Mouse (Mus musculus): ENCODE results near the gene Mark3. TPM values are rescaled to one million over a fixed set of nuclear protein-coding genes. Genes with fewer than 3 reads are reported as not detected.
A peak's percentile ranks its signal among the peaks of the same experiment; 100 is the strongest.

The Mark3 gene
- polyA plus RNA-seq, 1 experiment from 2014 or later, result 50.8 TPM

- peak overlapping the region; percentile 14; the same call in 1 of the 2 replicates for H3K9ac ChIP-seq (ENCODE audit: low read length)
- no peaks in the 10 kb centered on the region for H3K9me3 ChIP-seq (ENCODE audit: control insufficient read depth, low read length)
- no peaks in the 10 kb centered on the region for H3K27me3 ChIP-seq (ENCODE audit: control insufficient read depth, insufficient read depth, low read length)
- ATAC-seq (ENCODE audit: insufficient number of reproducible peaks, insufficient read depth, low FRiP score, low read depth), result no peak
- H3K4me1 ChIP-seq (ENCODE audit: control insufficient read depth in 2 of 2, insufficient read depth in 2 of 2, low read length in 2 of 2), result peaks cover 23 to 43% of the 10 kb centered on the region in 2 experiments
- H3K4me3 ChIP-seq (ENCODE audit: control insufficient read depth in 1 of 2, insufficient read depth in 1 of 2, low read depth in 1 of 2, low read length in 2 of 2), result no peak overlapping the region
- peak overlapping the region; percentile 39 to 75 for H3K27ac ChIP-seq (replicated peaks in 1 of 2; ENCODE audit: control insufficient read depth in 1 of 2, insufficient read depth in 1 of 2, low read depth in 2 of 2, low read length in 2 of 2)
- 57% methylated on average over 13 of the region's 13 CpGs for WGBS
- H3K36me3 ChIP-seq (ENCODE audit: control insufficient read depth, insufficient read depth, low read length), result peaks cover 15% of the 10 kb centered on the region
- H3K4me2 ChIP-seq (ENCODE audit: low read length), result no peak overlapping the region
These were observed 90.9 kb downstream of the Mark3 start for GRCm38 (mm10) chr12:111665041-111665880.

- H3K4me3 ChIP-seq (ENCODE audit: control insufficient read depth in 1 of 2, insufficient read depth in 1 of 2, low read depth in 1 of 2, low read length in 2 of 2), result no peak overlapping the region
- peak overlapping the region; percentile 2 to 39; a peak in 3 of 4 replicates for H3K27ac ChIP-seq (replicated peaks in 1 of 2; ENCODE audit: control insufficient read depth in 1 of 2, insufficient read depth in 1 of 2, low read depth in 2 of 2, low read length in 2 of 2)
- WGBS, result 72% methylated on average over 13 of the region's 13 CpGs
- ATAC-seq (ENCODE audit: insufficient number of reproducible peaks, insufficient read depth, low FRiP score, low read depth), result no peak
- peaks cover 25 to 54% of the 10 kb centered on the region in 2 experiments for H3K4me1 ChIP-seq (ENCODE audit: control insufficient read depth in 2 of 2, insufficient read depth in 2 of 2, low read length in 2 of 2)
- peaks cover 14% of the 10 kb centered on the region; the same call in 1 of the 2 replicates for H3K36me3 ChIP-seq (ENCODE audit: control insufficient read depth, insufficient read depth, low read length)
- peak overlapping the region; percentile 14; the same call in 1 of the 2 replicates for H3K9ac ChIP-seq (ENCODE audit: low read length)
- no peaks in the 10 kb centered on the region for H3K9me3 ChIP-seq (ENCODE audit: control insufficient read depth, low read length)
- no peaks in the 10 kb centered on the region for H3K27me3 ChIP-seq (ENCODE audit: control insufficient read depth, insufficient read depth, low read length)
- H3K4me2 ChIP-seq (ENCODE audit: low read length), result no peak overlapping the region
These were observed 92.1 kb downstream of the Mark3 start for GRCm38 (mm10) chr12:111666380-111666779.

GRCm38 (mm10) chr12:111667421-111667820 lies 93.1 kb downstream of the Mark3 start:
- Histone ChIP-seq H3K27me3 (ENCODE audit: control insufficient read depth, insufficient read depth, low read length) (no peaks in the 10 kb centered on the region), H3K9ac (ENCODE audit: low read length) (no peak overlapping the region), H3K4me3 (ENCODE audit: control insufficient read depth in 1 of 2, insufficient read depth in 1 of 2, low read depth in 1 of 2, low read length in 2 of 2) (no peak overlapping the region), H3K4me2 (ENCODE audit: low read length) (no peak overlapping the region), H3K9me3 (ENCODE audit: control insufficient read depth, low read length) (no peaks in the 10 kb centered on the region), H3K27ac (replicated peaks in 1 of 2; ENCODE audit: control insufficient read depth in 1 of 2, insufficient read depth in 1 of 2, low read depth in 2 of 2, low read length in 2 of 2) (no peak overlapping the region), H3K4me1 (ENCODE audit: control insufficient read depth in 2 of 2, insufficient read depth in 2 of 2, low read length in 2 of 2) (peaks cover 27 to 60% of the 10 kb centered on the region in 2 experiments), H3K36me3 (ENCODE audit: control insufficient read depth, insufficient read depth, low read length) (peaks cover 11% of the 10 kb centered on the region; the same call in 1 of the 2 replicates)
- ATAC-seq (ENCODE audit: insufficient number of reproducible peaks, insufficient read depth, low FRiP score, low read depth), result no peak
- 93% methylated on average over 5 of the region's 5 CpGs for WGBS

- under 1% methylated on average over 8 of the region's 8 CpGs for WGBS
- peaks cover 32 to 61% of the 10 kb centered on the region in 2 experiments for H3K4me1 ChIP-seq (ENCODE audit: control insufficient read depth in 2 of 2, insufficient read depth in 2 of 2, low read length in 2 of 2)
- ATAC-seq (ENCODE audit: insufficient number of reproducible peaks, insufficient read depth, low FRiP score, low read depth), result peak; percentile 67
These were observed 94.2 kb downstream of the Mark3 start for GRCm38 (mm10) chr12:111668457-111668912.

GRCm38 (mm10) chr12:111669000-111669788 lies 94.9 kb downstream of the Mark3 start:
- Histone ChIP-seq H3K4me2 (ENCODE audit: low read length) (peak overlapping the region; percentile 62), H3K9me3 (ENCODE audit: control insufficient read depth, low read length) (no peaks in the 10 kb centered on the region), H3K27me3 (ENCODE audit: control insufficient read depth, insufficient read depth, low read length) (no peaks in the 10 kb centered on the region), H3K4me3 (ENCODE audit: control insufficient read depth in 1 of 2, insufficient read depth in 1 of 2, low read depth in 1 of 2, low read length in 2 of 2) (peak overlapping the region in 1 of 2 experiments; percentile 20; a peak in 1 of 4 replicates), H3K9ac (ENCODE audit: low read length) (peak overlapping the region; percentile 64), H3K27ac (replicated peaks in 1 of 2; ENCODE audit: control insufficient read depth in 1 of 2, insufficient read depth in 1 of 2, low read depth in 2 of 2, low read length in 2 of 2) (peak overlapping the region; percentile 18 to 82; a peak in 3 of 4 replicates), H3K4me1 (ENCODE audit: control insufficient read depth in 2 of 2, insufficient read depth in 2 of 2, low read length in 2 of 2) (peaks cover 30 to 60% of the 10 kb centered on the region in 2 experiments), H3K36me3 (ENCODE audit: control insufficient read depth, insufficient read depth, low read length) (peaks cover 6% of the 10 kb centered on the region; the same call in 1 of the 2 replicates)
- WGBS, result 70% methylated on average over 23 of the region's 23 CpGs
- no peak for ATAC-seq (ENCODE audit: insufficient number of reproducible peaks, insufficient read depth, low FRiP score, low read depth)

More at GRCm38 (mm10) chr12:111668457-111668912, 94.2 kb downstream of the Mark3 start:
- H3K9ac ChIP-seq (ENCODE audit: low read length), result peak overlapping the region; percentile 64
- peak overlapping the region; percentile 82 to 90 for H3K27ac ChIP-seq (replicated peaks in 1 of 2; ENCODE audit: control insufficient read depth in 1 of 2, insufficient read depth in 1 of 2, low read depth in 2 of 2, low read length in 2 of 2)
- H3K27me3 ChIP-seq (ENCODE audit: control insufficient read depth, insufficient read depth, low read length), result no peaks in the 10 kb centered on the region
- peaks cover 11% of the 10 kb centered on the region; the same call in 1 of the 2 replicates for H3K36me3 ChIP-seq (ENCODE audit: control insufficient read depth, insufficient read depth, low read length)
- H3K4me2 ChIP-seq (ENCODE audit: low read length), result peak overlapping the region; percentile 62
- no peaks in the 10 kb centered on the region for H3K9me3 ChIP-seq (ENCODE audit: control insufficient read depth, low read length)
- H3K4me3 ChIP-seq (ENCODE audit: control insufficient read depth in 1 of 2, insufficient read depth in 1 of 2, low read depth in 1 of 2, low read length in 2 of 2), result peak overlapping the region; percentile 20 to 24; a peak in 3 of 4 replicates

GRCm38 (mm10) chr12:111669961-111670360 lies 95.6 kb downstream of the Mark3 start:
- H3K4me3 ChIP-seq (ENCODE audit: control insufficient read depth in 1 of 2, insufficient read depth in 1 of 2, low read depth in 1 of 2, low read length in 2 of 2), result no peak overlapping the region
- peaks cover 28 to 57% of the 10 kb centered on the region in 2 experiments for H3K4me1 ChIP-seq (ENCODE audit: control insufficient read depth in 2 of 2, insufficient read depth in 2 of 2, low read length in 2 of 2)
- H3K9ac ChIP-seq (ENCODE audit: low read length), result no peak overlapping the region
- H3K36me3 ChIP-seq (ENCODE audit: control insufficient read depth, insufficient read depth, low read length), result peaks cover 6% of the 10 kb centered on the region; the same call in 1 of the 2 replicates
- no peak overlapping the region for H3K27ac ChIP-seq (replicated peaks in 1 of 2; ENCODE audit: control insufficient read depth in 1 of 2, insufficient read depth in 1 of 2, low read depth in 2 of 2, low read length in 2 of 2)
- H3K27me3 ChIP-seq (ENCODE audit: control insufficient read depth, insufficient read depth, low read length), result no peaks in the 10 kb centered on the region
- no peaks in the 10 kb centered on the region for H3K9me3 ChIP-seq (ENCODE audit: control insufficient read depth, low read length)
- WGBS, result 76% methylated on average over 8 of the region's 8 CpGs
- ATAC-seq (ENCODE audit: insufficient number of reproducible peaks, insufficient read depth, low FRiP score, low read depth), result no peak
- peak overlapping the region; percentile 99 for H3K4me2 ChIP-seq (ENCODE audit: low read length)

- 16% methylated on average over 29 of the region's 29 CpGs for WGBS
- peaks cover 27 to 57% of the 10 kb centered on the region in 2 experiments for H3K4me1 ChIP-seq (ENCODE audit: control insufficient read depth in 2 of 2, insufficient read depth in 2 of 2, low read length in 2 of 2)
- no peak for ATAC-seq (ENCODE audit: insufficient number of reproducible peaks, insufficient read depth, low FRiP score, low read depth)
These were observed 96.1 kb downstream of the Mark3 start for GRCm38 (mm10) chr12:111670371-111670971.

More at GRCm38 (mm10) chr12:111670371-111670971, 96.1 kb downstream of the Mark3 start:
- H3K27me3 ChIP-seq (ENCODE audit: control insufficient read depth, insufficient read depth, low read length), result no peaks in the 10 kb centered on the region
- peak overlapping the region; percentile 99 for H3K4me2 ChIP-seq (ENCODE audit: low read length)
- no peak overlapping the region for H3K27ac ChIP-seq (replicated peaks in 1 of 2; ENCODE audit: control insufficient read depth in 1 of 2, insufficient read depth in 1 of 2, low read depth in 2 of 2, low read length in 2 of 2)
- H3K9ac ChIP-seq (ENCODE audit: low read length), result peak overlapping the region; percentile 81
- H3K4me3 ChIP-seq (ENCODE audit: control insufficient read depth in 1 of 2, insufficient read depth in 1 of 2, low read depth in 1 of 2, low read length in 2 of 2), result peak overlapping the region; percentile 54 to 69
- no peaks in the 10 kb centered on the region for H3K9me3 ChIP-seq (ENCODE audit: control insufficient read depth, low read length)
- H3K36me3 ChIP-seq (ENCODE audit: control insufficient read depth, insufficient read depth, low read length), result peaks cover 6% of the 10 kb centered on the region; the same call in 1 of the 2 replicates

Measured in heart, embryonic 14.5 days (tissue).